Mouse (Mus musculus) C2C12 (cell line): ENCODE data around the gene Kctd17.

ENCODE experiments used
- CEBPB ChIP-seq: IDR thresholded peaks from one replicate; pipeline ENCODE4 v1.6.1; 2011; ENCODE audit warnings: low read depth, mild to moderate bottlenecking, control low read depth, moderate library complexity
- CTCF ChIP-seq: IDR thresholded peaks from one replicate; pipeline ENCODE4 v1.5.1; 2011; ENCODE audit not compliant: control insufficient read depth, insufficient read depth, insufficient read length
- MAX ChIP-seq: IDR thresholded peaks from one replicate; pipeline ENCODE4 v1.6.1; 2011; ENCODE audit warnings: mild to moderate bottlenecking, control low read depth
- MYOD1 ChIP-seq: IDR thresholded peaks from one replicate; pipeline ENCODE4 v1.6.1; 2011; ENCODE audit warnings: low read depth; ENCODE audit not compliant: control insufficient read depth, insufficient read length
- MYOG ChIP-seq: IDR thresholded peaks from one replicate; pipeline ENCODE4 v1.6.1; 2011; ENCODE audit not compliant: control insufficient read depth, insufficient read length; ENCODE audit errors: extremely low read depth
- USF1 ChIP-seq: IDR thresholded peaks from one replicate; pipeline ENCODE4 v1.6.1; 2011; ENCODE audit warnings: low read depth, mild to moderate bottlenecking, control low read depth, moderate library complexity

- TF ChIP-seq CTCF (no peak), CEBPB (no peak), MYOG (no peak), USF1 (no peak), MAX (no peak), MYOD1 (no peak)
Measured at GRCm38 (mm10) chr15:78380208-78380607, 48.2 kb upstream of the Kctd17 start.
